Mouse (Mus musculus): ENCODE data around the gene Ctu2.

GRCm38 (mm10) chr8:122522796-122523651, 47.1 kb downstream of the Ctu2 start:
- TF ChIP-seq CHD1 (IDR thresholded peaks at IDR 0.05; ENCODE audit: low read depth, low read length) (no peak), TCF12 (IDR thresholded peaks at IDR 0.05; ENCODE audit: low read depth, low read length) (no peak), POLR2A (IDR thresholded peaks at IDR 0.05; ENCODE audit: low read depth, low read length) (no peak), POLR2AphosphoS2 (IDR thresholded peaks at IDR 0.05; ENCODE audit: low read depth, low read length) (no peak), CTCF (conservative IDR thresholded peaks at IDR 0.05 in 1 of 2, IDR thresholded peaks at IDR 0.05 in 1 of 2; ENCODE audit: low read depth in 2 of 2, low read length in 2 of 2) (no peak), EP300 (IDR thresholded peaks at IDR 0.05; ENCODE audit: low read length) (no peak), MXI1 (IDR thresholded peaks at IDR 0.05; ENCODE audit: low read depth, low read length) (no peak), JUN (IDR thresholded peaks at IDR 0.05; ENCODE audit: insufficient read depth, low read depth, low read length) (no peak), RAD21 (IDR thresholded peaks at IDR 0.05; ENCODE audit: low read depth, low read length) (no peak), USF2 (conservative IDR thresholded peaks at IDR 0.05; ENCODE audit: low read depth, low read length) (no peak), PAX5 (IDR thresholded peaks at IDR 0.05; ENCODE audit: low read length) (no peak), TBP (conservative IDR thresholded peaks at IDR 0.05; ENCODE audit: low read depth, low read length) (no peak), ELF1 (IDR thresholded peaks at IDR 0.05; ENCODE audit: low read depth, low read length) (no peak), UBTF (IDR thresholded peaks at IDR 0.05; ENCODE audit: low read depth, low read length) (no peak)

Data from CH12.LX (cell line).